Mouse (Mus musculus): ENCODE measurements at regions not wholly inside any gene's neighbourhood (a gene's known extent, or its start where the extent isn't known, plus 50 kb on each side); places are given as distances from the start of the nearest gene placed in this dataset.

- no peak for DNase-seq
Observed at GRCm38 (mm10) chr8:8562268-8562667, 98.8 kb downstream of the Efnb2 start.

- DNase-seq: no peak
Observed at GRCm38 (mm10) chr8:8558050-8558449, 103.0 kb downstream of the Efnb2 start.

- no peak for DNase-seq
Observed at GRCm38 (mm10) chr8:8556152-8556551, 104.9 kb downstream of the Efnb2 start.

GRCm38 (mm10) chr8:8554691-8555090 lies 106.4 kb downstream of the Efnb2 start:
- no peak for DNase-seq

- DNase-seq: peak; percentile 77 to 87
Observed at GRCm38 (mm10) chr8:8552779-8553178, 108.3 kb downstream of the Efnb2 start.

GRCm38 (mm10) chr8:8536626-8537025 lies 124.4 kb downstream of the Efnb2 start:
- no peak for DNase-seq

GRCm38 (mm10) chr8:8534787-8535186 lies 126.3 kb downstream of the Efnb2 start:
- DNase-seq: no peak

- DNase-seq: no peak
Observed at GRCm38 (mm10) chr8:8532907-8533306, 128.1 kb downstream of the Efnb2 start.

- DNase-seq: no peak
Observed at GRCm38 (mm10) chr8:8530540-8530939, 130.5 kb downstream of the Efnb2 start.

- no peak for DNase-seq
Observed at GRCm38 (mm10) chr8:8521532-8521931, 139.5 kb downstream of the Efnb2 start.

- DNase-seq: no peak
Observed at GRCm38 (mm10) chr8:8519772-8520191, 141.3 kb downstream of the Efnb2 start.

GRCm38 (mm10) chr8:8517599-8517998 lies 143.4 kb downstream of the Efnb2 start:
- no peak for DNase-seq

GRCm38 (mm10) chr8:8516272-8516671 lies 144.8 kb downstream of the Efnb2 start:
- DNase-seq: no peak

- DNase-seq: no peak
Observed at GRCm38 (mm10) chr8:8499921-8500320, 161.1 kb downstream of the Efnb2 start.

- DNase-seq: no peak
Observed at GRCm38 (mm10) chr8:8498753-8499152, 162.3 kb downstream of the Efnb2 start.

- no peak for DNase-seq
Observed at GRCm38 (mm10) chr8:8495472-8495871, 165.6 kb downstream of the Efnb2 start.

- no peak for DNase-seq
Observed at GRCm38 (mm10) chr8:8494281-8494680, 166.8 kb downstream of the Efnb2 start.

- DNase-seq: no peak
Observed at GRCm38 (mm10) chr8:8491908-8492307, 169.1 kb downstream of the Efnb2 start.

GRCm38 (mm10) chr8:8489784-8490183 lies 171.3 kb downstream of the Efnb2 start:
- DNase-seq: no peak

GRCm38 (mm10) chr8:8488695-8489571 lies 172.1 kb downstream of the Efnb2 start:
- DNase-seq: peak; percentile 96 to 97

GRCm38 (mm10) chr8:8488191-8488694 lies 172.8 kb downstream of the Efnb2 start:
- no peak for DNase-seq

GRCm38 (mm10) chr8:8487706-8488105 lies 173.3 kb downstream of the Efnb2 start:
- no peak for DNase-seq

- peak; percentile 30 to 51 for DNase-seq
Observed at GRCm38 (mm10) chr8:8486866-8487265, 174.2 kb downstream of the Efnb2 start.

GRCm38 (mm10) chr8:8485252-8485651 lies 175.8 kb downstream of the Efnb2 start:
- DNase-seq: no peak

GRCm38 (mm10) chr8:8484546-8484945 lies 176.5 kb downstream of the Efnb2 start:
- no peak for DNase-seq
